Mouse (Mus musculus) T-cell, adult 66 days (primary cell): ENCODE data around the gene Ets1. TPM values are rescaled to one million over a fixed set of nuclear protein-coding genes. Genes with fewer than 3 reads are reported as not detected.

ENCODE experiments used
- total RNA-seq, 2 experiments: library from RNA; stranded (reverse); gene quantifications; 3 replicates in 1 of 2; 4 replicates in 1 of 2; pipeline ENCODE4 v1.2.4; 2023

Ets1 gene
- total RNA-seq = 100 to 1,000 TPM; 829 to 835 TPM

GRCm38 (mm10) chr9:32635627-32636385, at the start of gene Ets1:
Gene Ets1, plus strand, starts transcription at chr9:32636221.

Other genes with a start within 250 kb of the Ets1 start
- 100 to 1,000 TPM; 107 to 117 TPM for gene Fli1, start 93.4 kb upstream of the Ets1 start, total RNA-seq